ENCODE assay signal across 8 mouse cellular contexts in the genomic region with DNA sequence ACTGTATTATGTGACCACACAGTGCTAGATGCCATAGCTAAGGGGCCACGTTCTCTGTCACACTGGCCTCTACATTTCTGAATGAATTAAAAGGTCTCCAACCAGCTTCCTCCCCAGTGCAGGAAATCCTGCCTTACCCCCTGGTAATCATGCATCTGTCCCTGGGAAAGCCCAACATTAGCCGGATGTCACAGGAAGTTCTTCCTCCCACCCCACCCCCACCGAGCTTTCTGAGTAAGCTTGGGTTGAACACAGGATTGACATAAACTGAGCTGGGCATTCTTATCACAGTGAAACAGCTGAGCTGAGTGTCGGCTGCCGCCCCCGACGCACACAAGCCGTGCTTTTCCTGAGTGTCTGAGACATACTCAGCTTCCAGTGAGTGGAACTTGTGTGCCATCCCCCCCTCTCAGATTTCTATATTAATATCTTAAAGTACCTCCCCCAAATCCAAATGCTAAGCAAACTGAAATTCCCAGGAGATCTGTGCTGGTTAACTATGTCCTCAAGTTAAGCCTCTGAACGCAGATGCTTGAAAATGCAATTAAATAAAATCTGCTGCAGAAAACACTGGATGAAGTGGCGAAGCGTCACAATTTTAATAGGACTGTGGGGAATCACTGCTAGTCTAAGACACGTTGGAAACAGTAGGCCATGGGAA. TPM values are rescaled to one million over a fixed set of nuclear protein-coding genes. Genes with fewer than 3 reads are reported as not detected.
A peak's percentile ranks its signal among the peaks of the same experiment; 100 is the strongest.
DNase-seq lines count a peak whose midpoint lies in the region; ATAC-seq lines count a peak whose summit lies in the region.

No protein-coding gene starts in this region.

- H3K4me2 ChIP-seq in lung, embryonic 15.5 days = peak overlapping the region; percentile 11; the same call in 1 of the 2 replicates

- H3K27me3 ChIP-seq in lung, embryonic 15.5 days = no peaks in the 10 kb centered on the region

- DNase-seq in right cerebral cortex, adult 18-20 months = peak; percentile 18
- DNase-seq in right cerebral cortex, postnatal 36 days (ENCODE audit: low spot score in 2 of 2) = no peak
- DNase-seq in heart, adult 18-20 months = peak; percentile 38 to 44
- DNase-seq in telencephalon, adult 2 months (ENCODE audit: low read depth, low spot score) = peak; percentile 22
- no peak for DNase-seq in gastrocnemius, adult 8-10 months (ENCODE audit: low spot score in 2 of 2)
- DNase-seq in thymus, postnatal 25 days = no peak

- H3K27ac ChIP-seq in lung, embryonic 15.5 days = peak overlapping the region; percentile 78

- H3K36me3 ChIP-seq in lung, embryonic 15.5 days = no peaks in the 10 kb centered on the region

- ATAC-seq in inflammation-experienced regulatory T-cells, adult 6 months = peak; percentile 67
- peak; percentile 73 for ATAC-seq in lung, embryonic 15.5 days (ENCODE audit: borderline replicate concordance, extremely low read depth, low FRiP score, low TSS enrichment)

- 11% methylated on average over 12 of the region's 12 CpGs for WGBS in lung, embryonic 15.5 days

- H3K4me3 ChIP-seq in lung, embryonic 15.5 days = no peak overlapping the region

- H3K9me3 ChIP-seq in lung, embryonic 15.5 days = no peaks in the 10 kb centered on the region

- H3K4me1 ChIP-seq in lung, embryonic 15.5 days = peaks cover 54% of the 10 kb centered on the region

- no peak overlapping the region for H3K9ac ChIP-seq in lung, embryonic 15.5 days

RNA-seq across cellular contexts. Expression of a gene that starts 38.3 kb away (rescaled TPM):
- total RNA-seq in heart, adult 18-20 months (2021) = 1 to 10 TPM; 1.6 TPM
- polyA plus RNA-seq in inflammation-experienced regulatory T-cells, adult 6 months (2017; shearing (Covaris generic)) = under 1 TPM in 1 of 3 experiments, not detected in 2; 0.09 TPM
- polyA plus RNA-seq in lung, embryonic 15.5 days (2015; fragmentation: Nextera tagmentation; extraction: Ambion mirVana) = 9.7 and 10.7 TPM in 2 replicates
- total RNA-seq in gastrocnemius, adult 8-10 months (2022) = under 1 TPM; 0.22 to 0.73 (median 0.45) TPM

Comparison
In these comparisons a context has a peak if more than half of its experiments do, and no peak if none do; other contexts are left out.
1. DNase-seq: peak in right cerebral cortex, adult 18-20 months (single experiment), heart, adult 18-20 months (2 of 2) and telencephalon, adult 2 months (single experiment); none in right cerebral cortex, postnatal 36 days (0 of 2), gastrocnemius, adult 8-10 months (0 of 2) and thymus, postnatal 25 days (single experiment).